Mouse (Mus musculus) embryonic facial prominence, embryonic 13.5 days (tissue): ENCODE data around the gene Cops2. TPM values are rescaled to one million over a fixed set of nuclear protein-coding genes. Genes with fewer than 3 reads are reported as not detected.

Experiments
- ATAC-seq: fragments of 200-750 bp; cut with Nextera tagmentation; 2 replicates; pipeline ENCODE4 v1.8.0; 2017; ENCODE audit warnings: low read depth; ENCODE audit not compliant: insufficient number of reproducible peaks, insufficient read depth, low FRiP score, low TSS enrichment
- H3K27ac ChIP-seq: fragments of 300-500 bp; sonication (generic); 2 replicates; pipeline ENCODE4 v1.5.1; 2015; ENCODE audit warnings: moderate library complexity, mild to moderate bottlenecking, inconsistent platforms
- H3K27me3 ChIP-seq: fragments of 300-500 bp; sonication (generic); 2 replicates; pipeline ENCODE4 v1.6.1; 2015; ENCODE audit warnings: mild to moderate bottlenecking, inconsistent platforms
- H3K36me3 ChIP-seq: fragments of 300-500 bp; sonication (generic); 2 replicates; pipeline ENCODE4 v1.6.1; 2015; ENCODE audit warnings: mild to moderate bottlenecking, inconsistent platforms
- H3K4me1 ChIP-seq: fragments of 300-500 bp; sonication (generic); 2 replicates; pipeline ENCODE4 v1.6.1; 2015; ENCODE audit warnings: inconsistent platforms
- H3K4me2 ChIP-seq: fragments of 300-500 bp; sonication (generic); 2 replicates; pipeline ENCODE4 v1.6.1; 2015; ENCODE audit warnings: moderate library complexity, mild to moderate bottlenecking, inconsistent platforms
- H3K4me3 ChIP-seq: fragments of 300-500 bp; sonication (generic); 2 replicates; pipeline ENCODE4 v1.5.1; 2015; ENCODE audit warnings: mild to moderate bottlenecking, inconsistent platforms
- H3K9ac ChIP-seq: fragments of 300-500 bp; sonication (generic); 2 replicates; pipeline ENCODE4 v1.6.1; 2015; ENCODE audit warnings: mild to moderate bottlenecking, inconsistent platforms
- H3K9me3 ChIP-seq: fragments of 300-500 bp; sonication (generic); 2 replicates; pipeline ENCODE4 v1.6.1; 2016; ENCODE audit warnings: inconsistent platforms
- WGBS: fragments of 180-500 bp; shearing (Covaris S2); methylation state at CpG from one replicate; pipeline ENCODE4 v1.1.7; 2015; ENCODE audit warnings: mixed read lengths; 5-methylcytosine and 5-hydroxymethylcytosine counted together
- polyA plus RNA-seq: library from polyadenylated mRNA; unstranded; fragments of >200 nt; fragmentation: Nextera tagmentation; extraction: Ambion mirVana; gene quantifications from 2 replicates; pipeline ENCODE4 v1.2.1, GENCODE M21; 2015

Gene Cops2
- polyA plus RNA-seq, 1 experiment from 2014 or later, result 84.7 TPM

GRCm38 (mm10) chr2:125813972-125814595 lies 44.9 kb downstream of the Cops2 start:
- 69% methylated on average over 9 of the region's 9 CpGs for WGBS
- no peak overlapping the region for H3K27ac ChIP-seq
- no peaks in the 10 kb centered on the region for H3K27me3 ChIP-seq
- H3K4me1 ChIP-seq, result peaks cover 5% of the 10 kb centered on the region; the same call in 1 of the 2 replicates
- H3K9ac ChIP-seq, result no peak overlapping the region
- no peaks in the 10 kb centered on the region for H3K9me3 ChIP-seq
- no peak overlapping the region for H3K4me3 ChIP-seq
- no peak overlapping the region for H3K4me2 ChIP-seq
- H3K36me3 ChIP-seq, result no peaks in the 10 kb centered on the region
- ATAC-seq, result no peak

- Histone ChIP-seq H3K9me3 (no peaks in the 10 kb centered on the region), H3K4me2 (no peak overlapping the region), H3K9ac (no peak overlapping the region), H3K4me3 (no peak overlapping the region), H3K36me3 (no peaks in the 10 kb centered on the region), H3K27me3 (no peaks in the 10 kb centered on the region), H3K27ac (no peak overlapping the region), H3K4me1 (peaks cover 6% of the 10 kb centered on the region; the same call in 1 of the 2 replicates)
- no peak for ATAC-seq
- 78% methylated on average over 2 of the region's 2 CpGs for WGBS
Observed at GRCm38 (mm10) chr2:125811332-125811731, 47.6 kb downstream of the Cops2 start.

- no peak for ATAC-seq
- Histone ChIP-seq H3K36me3 (no peaks in the 10 kb centered on the region), H3K4me3 (no peak overlapping the region), H3K27ac (peak overlapping the region; percentile 39; the same call in 1 of the 2 replicates), H3K4me1 (peaks cover 6% of the 10 kb centered on the region; the same call in 1 of the 2 replicates), H3K4me2 (no peak overlapping the region), H3K9ac (no peak overlapping the region), H3K9me3 (0 out of 2 replicates have a peak, but pooled peaks cover 5% of the 10 kb centered on the region), H3K27me3 (no peaks in the 10 kb centered on the region)
- WGBS, result 28% methylated on average over 7 of the region's 7 CpGs
Observed at GRCm38 (mm10) chr2:125809551-125809950, 49.4 kb downstream of the Cops2 start.

- Histone ChIP-seq H3K4me1 (peaks cover 6% of the 10 kb centered on the region; the same call in 1 of the 2 replicates), H3K27ac (no peak overlapping the region), H3K27me3 (no peaks in the 10 kb centered on the region; the same call in 1 of the 2 replicates), H3K4me3 (no peak overlapping the region), H3K9ac (no peak overlapping the region), H3K9me3 (0 out of 2 replicates have a peak, but pooled peaks cover 5% of the 10 kb centered on the region), H3K4me2 (no peak overlapping the region), H3K36me3 (no peaks in the 10 kb centered on the region)
- WGBS, result 39% methylated on average over 1 of the region's 1 CpGs
- no peak for ATAC-seq
Observed at GRCm38 (mm10) chr2:125805826-125806225, 53.1 kb downstream of the Cops2 start.

GRCm38 (mm10) chr2:125801947-125802346 lies 57.0 kb downstream of the Cops2 start:
- Histone ChIP-seq H3K4me1 (no peaks in the 10 kb centered on the region), H3K9ac (no peak overlapping the region), H3K27me3 (no peaks in the 10 kb centered on the region; the same call in 1 of the 2 replicates), H3K9me3 (0 out of 2 replicates have a peak, but pooled peaks cover 5% of the 10 kb centered on the region), H3K36me3 (no peaks in the 10 kb centered on the region), H3K4me3 (no peak overlapping the region), H3K27ac (no peak overlapping the region), H3K4me2 (no peak overlapping the region)
- WGBS, result 65% methylated on average over 4 of the region's 4 CpGs
- ATAC-seq, result no peak

GRCm38 (mm10) chr2:125801038-125801437 lies 57.9 kb downstream of the Cops2 start:
- Histone ChIP-seq H3K36me3 (no peaks in the 10 kb centered on the region), H3K27me3 (no peaks in the 10 kb centered on the region; the same call in 1 of the 2 replicates), H3K4me1 (no peaks in the 10 kb centered on the region), H3K27ac (no peak overlapping the region), H3K4me3 (no peak overlapping the region), H3K9me3 (0 out of 2 replicates have a peak, but pooled peaks cover 5% of the 10 kb centered on the region), H3K9ac (no peak overlapping the region), H3K4me2 (no peak overlapping the region)
- no peak for ATAC-seq
- 68% methylated on average over 8 of the region's 8 CpGs for WGBS

- no peak for ATAC-seq
- no peak overlapping the region for H3K27ac ChIP-seq
- H3K9me3 ChIP-seq, result no peaks in the 10 kb centered on the region
- H3K4me2 ChIP-seq, result no peak overlapping the region
- no peak overlapping the region for H3K4me3 ChIP-seq
- H3K27me3 ChIP-seq, result no peaks in the 10 kb centered on the region; the same call in 1 of the 2 replicates
- no peaks in the 10 kb centered on the region for H3K36me3 ChIP-seq
- H3K4me1 ChIP-seq, result no peaks in the 10 kb centered on the region
- WGBS, result 56% methylated on average over 4 of the region's 4 CpGs
- H3K9ac ChIP-seq, result no peak overlapping the region
Observed at GRCm38 (mm10) chr2:125800428-125800827, 58.5 kb downstream of the Cops2 start.

GRCm38 (mm10) chr2:125797872-125798271 lies 61.1 kb downstream of the Cops2 start:
- H3K9me3 ChIP-seq, result no peaks in the 10 kb centered on the region
- no peak overlapping the region for H3K4me3 ChIP-seq
- H3K4me2 ChIP-seq, result no peak overlapping the region
- H3K36me3 ChIP-seq, result no peaks in the 10 kb centered on the region
- no peak for ATAC-seq
- no peaks in the 10 kb centered on the region for H3K4me1 ChIP-seq
- no peak overlapping the region for H3K27ac ChIP-seq
- no peaks in the 10 kb centered on the region; the same call in 1 of the 2 replicates for H3K27me3 ChIP-seq
- H3K9ac ChIP-seq, result no peak overlapping the region

GRCm38 (mm10) chr2:125795118-125795517 lies 63.8 kb downstream of the Cops2 start:
- H3K36me3 ChIP-seq, result no peaks in the 10 kb centered on the region
- peaks cover 6% of the 10 kb centered on the region; the same call in 1 of the 2 replicates for H3K4me1 ChIP-seq
- WGBS, result 78% methylated on average over 2 of the region's 2 CpGs
- ATAC-seq, result no peak
- no peak overlapping the region for H3K4me2 ChIP-seq
- no peak overlapping the region for H3K4me3 ChIP-seq
- H3K27me3 ChIP-seq, result no peaks in the 10 kb centered on the region
- H3K9me3 ChIP-seq, result no peaks in the 10 kb centered on the region
- no peak overlapping the region for H3K27ac ChIP-seq
- H3K9ac ChIP-seq, result no peak overlapping the region

- no peak for ATAC-seq
- WGBS, result 70% methylated on average over 2 of the region's 2 CpGs
- H3K27me3 ChIP-seq, result no peaks in the 10 kb centered on the region
Observed at GRCm38 (mm10) chr2:125794166-125794565, 64.8 kb downstream of the Cops2 start.

GRCm38 (mm10) chr2:125792879-125793261 lies 66.1 kb downstream of the Cops2 start:
- Histone ChIP-seq H3K4me2 (no peak overlapping the region), H3K9me3 (no peaks in the 10 kb centered on the region), H3K4me3 (no peak overlapping the region), H3K27me3 (no peaks in the 10 kb centered on the region), H3K27ac (no peak overlapping the region), H3K36me3 (no peaks in the 10 kb centered on the region), H3K9ac (no peak overlapping the region), H3K4me1 (peaks cover 6% of the 10 kb centered on the region; the same call in 1 of the 2 replicates)
- 86% methylated on average over 11 of the region's 11 CpGs for WGBS
- no peak for ATAC-seq

More at GRCm38 (mm10) chr2:125794166-125794565, 64.8 kb downstream of the Cops2 start:
- Histone ChIP-seq H3K9ac (no peak overlapping the region), H3K4me1 (peaks cover 6% of the 10 kb centered on the region; the same call in 1 of the 2 replicates), H3K4me2 (no peak overlapping the region), H3K27ac (no peak overlapping the region), H3K4me3 (no peak overlapping the region), H3K36me3 (no peaks in the 10 kb centered on the region), H3K9me3 (no peaks in the 10 kb centered on the region)
